ENCODE assay signal across 7 mouse cellular contexts in the genomic region with DNA sequence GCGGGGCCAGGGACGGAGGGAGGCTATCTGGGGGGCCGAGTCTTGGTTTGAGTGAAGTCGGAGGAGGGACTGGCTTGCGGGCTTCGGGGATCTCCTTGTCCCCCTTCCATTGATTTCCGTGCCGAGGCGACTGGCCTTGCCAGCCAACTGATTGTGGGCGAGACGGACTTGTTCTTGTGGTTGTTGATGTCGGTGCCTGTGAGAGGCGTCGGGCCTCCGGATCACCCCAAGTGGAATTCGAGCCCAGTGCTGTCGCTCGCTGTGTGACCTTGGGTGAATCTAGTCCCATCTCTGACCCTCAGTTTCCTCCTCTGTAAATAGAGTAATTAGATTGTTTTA. TPM values are rescaled to one million over a fixed set of nuclear protein-coding genes. Genes with fewer than 3 reads are reported as not detected.
DNase-seq lines count a peak whose midpoint lies in the region; ATAC-seq and TF ChIP-seq lines count a peak whose summit lies in the region.

No protein-coding gene starts in this region.

- H3K4me2 ChIP-seq in lung, embryonic 16.5 days (ENCODE audit: low read depth, low read length), result peak overlapping the region; percentile 66
- H3K4me2 ChIP-seq in embryonic facial prominence, embryonic 13.5 days, result peak overlapping the region; percentile 90
- peak overlapping the region; percentile 77 for H3K4me2 ChIP-seq in intestine, embryonic 15.5 days (replicated peaks)
- peak overlapping the region; percentile 86 for H3K4me2 ChIP-seq in myocyte (ENCODE audit: low read depth)

- peak overlapping the region; percentile 62 for H3K4me3 ChIP-seq in lung, embryonic 16.5 days (ENCODE audit: low read length)
- peak overlapping the region; percentile 90 for H3K4me3 ChIP-seq in embryonic facial prominence, embryonic 13.5 days
- peak overlapping the region; percentile 68 for H3K4me3 ChIP-seq in intestine, embryonic 15.5 days (replicated peaks)
- H3K4me3 ChIP-seq in myocyte, result peak overlapping the region; percentile 90

- no peak for ATAC-seq in lung, embryonic 16.5 days (ENCODE audit: low read depth)
- no peak for ATAC-seq in embryonic facial prominence, embryonic 13.5 days (ENCODE audit: insufficient number of reproducible peaks, insufficient read depth, low FRiP score, low TSS enrichment, low read depth)
- no peak; the same call in 1 of the 2 replicates for ATAC-seq in intestine, embryonic 15.5 days

- peak overlapping the region; percentile 85 for H3K9ac ChIP-seq in lung, embryonic 16.5 days (ENCODE audit: low read length)
- peak overlapping the region; percentile 95 for H3K9ac ChIP-seq in embryonic facial prominence, embryonic 13.5 days
- H3K9ac ChIP-seq in intestine, embryonic 15.5 days, result peak overlapping the region; percentile 91

- peaks cover 68% of the 10 kb centered on the region for H3K79me2 ChIP-seq in myocyte (ENCODE audit: control insufficient read depth, insufficient read depth)

- peak overlapping the region; percentile 89 for H3K27ac ChIP-seq in lung, embryonic 16.5 days (ENCODE audit: low read length)
- H3K27ac ChIP-seq in embryonic facial prominence, embryonic 13.5 days, result peak overlapping the region; percentile 92
- H3K27ac ChIP-seq in intestine, embryonic 15.5 days, result peak overlapping the region; percentile 87

- H3K9me3 ChIP-seq in lung, embryonic 16.5 days (ENCODE audit: control insufficient read depth, low read length), result no peaks in the 10 kb centered on the region
- H3K9me3 ChIP-seq in embryonic facial prominence, embryonic 13.5 days, result no peaks in the 10 kb centered on the region
- no peaks in the 10 kb centered on the region for H3K9me3 ChIP-seq in intestine, embryonic 15.5 days

- peak overlapping the region; percentile 87 for H3ac ChIP-seq in myocyte (ENCODE audit: control insufficient read depth, insufficient read length)

- no peak for DNase-seq in lung, postnatal 14 days
- no peak for DNase-seq in cerebellum, adult 9-11 months
- DNase-seq in spleen, postnatal 4 days (ENCODE audit: low spot score in 2 of 2), result no peak

- no peaks in the 10 kb centered on the region for H3K27me3 ChIP-seq in lung, embryonic 16.5 days (ENCODE audit: control insufficient read depth, insufficient read depth, low read depth, low read length)
- H3K27me3 ChIP-seq in embryonic facial prominence, embryonic 13.5 days, result no peaks in the 10 kb centered on the region
- no peaks in the 10 kb centered on the region for H3K27me3 ChIP-seq in intestine, embryonic 15.5 days (replicated peaks)
- no peaks in the 10 kb centered on the region for H3K27me3 ChIP-seq in myocyte (ENCODE audit: control insufficient read depth, insufficient read depth, insufficient read length)

- H3K36me3 ChIP-seq in lung, embryonic 16.5 days (ENCODE audit: control insufficient read depth, insufficient read depth, low read length), result peaks cover 19% of the 10 kb centered on the region
- H3K36me3 ChIP-seq in embryonic facial prominence, embryonic 13.5 days, result peaks cover 16% of the 10 kb centered on the region
- H3K36me3 ChIP-seq in intestine, embryonic 15.5 days, result peaks cover 9% of the 10 kb centered on the region; the same call in 1 of the 2 replicates
- no peaks in the 10 kb centered on the region for H3K36me3 ChIP-seq in myocyte (ENCODE audit: control insufficient read depth, insufficient read depth)

- H3K4me1 ChIP-seq in lung, embryonic 16.5 days (replicated peaks; ENCODE audit: control insufficient read depth, insufficient read depth, low read length), result peaks cover 43% of the 10 kb centered on the region
- H3K4me1 ChIP-seq in embryonic facial prominence, embryonic 13.5 days, result peaks cover 51% of the 10 kb centered on the region
- H3K4me1 ChIP-seq in intestine, embryonic 15.5 days (replicated peaks), result peaks cover 32% of the 10 kb centered on the region

- no peak for TF ChIP-seq POLR2A in myocyte (IDR thresholded peaks at IDR 0.05; ENCODE audit: insufficient read length, low read depth)

- 0% methylated on average over 18 of the region's 18 CpGs for WGBS in lung, embryonic 16.5 days
- WGBS in embryonic facial prominence, embryonic 13.5 days, result under 1% methylated on average over 18 of the region's 18 CpGs
- under 1% methylated on average over 18 of the region's 18 CpGs for WGBS in intestine, embryonic 15.5 days

TF ChIP-seq in myocyte, 11 proteins besides CTCF, POLR2A, EP300 and RAD21:
- no peak for TF ChIP-seq TCF12 (IDR thresholded peaks at IDR 0.05; ENCODE audit: insufficient read depth, poor library complexity, severe bottlenecking)
- no peak for TF ChIP-seq TCF3 (IDR thresholded peaks at IDR 0.05; ENCODE audit: insufficient read length, low read depth)
- TF ChIP-seq E2F4 (IDR thresholded peaks at IDR 0.05; ENCODE audit: insufficient read depth), result no peak
- no peak for TF ChIP-seq MYOD1 (IDR thresholded peaks at IDR 0.05; ENCODE audit: control insufficient read depth in 1 of 3, insufficient read length in 2 of 3, low read depth in 2 of 3)
- TF ChIP-seq USF1 (IDR thresholded peaks at IDR 0.05; ENCODE audit: low read depth), result no peak
- TF ChIP-seq POLR2AphosphoS2 (IDR thresholded peaks at IDR 0.05; ENCODE audit: insufficient read length, low read depth), result no peak
- no peak for TF ChIP-seq CEBPB (IDR thresholded peaks at IDR 0.05; ENCODE audit: insufficient read depth, poor library complexity, severe bottlenecking)
- TF ChIP-seq MAX (IDR thresholded peaks at IDR 0.05; ENCODE audit: low read depth), result no peak
- no peak for TF ChIP-seq SRF (IDR thresholded peaks at IDR 0.05; ENCODE audit: control insufficient read depth, insufficient read length, low read depth)
- no peak for TF ChIP-seq MYOG (IDR thresholded peaks at IDR 0.05; ENCODE audit: control insufficient read depth in 1 of 3, insufficient read depth in 1 of 3, insufficient read length in 2 of 3, low read depth in 2 of 3)
- no peak for TF ChIP-seq REST (IDR thresholded peaks at IDR 0.05; ENCODE audit: insufficient read depth, insufficient read length)

RNA-seq across cellular contexts. Expression of gene Ube3b, which starts 0.6 kb away (rescaled TPM):
- polyA plus RNA-seq in lung, embryonic 16.5 days (2015; fragmentation: Nextera tagmentation; extraction: Ambion mirVana), result 52.5 and 54.1 TPM in 2 replicates
- polyA plus RNA-seq in embryonic facial prominence, embryonic 13.5 days (2015; fragmentation: Nextera tagmentation; extraction: Ambion mirVana), result 41.4 and 43.4 TPM in 2 replicates
- polyA plus RNA-seq in intestine, embryonic 15.5 days (2015; fragmentation: Nextera tagmentation; extraction: Ambion mirVana), result 35.7 and 39.3 TPM in 2 replicates
- 56.0 TPM for polyA plus RNA-seq in myocyte (2012; fragmentation: generic; extraction: Trizol)

RNA-seq across cellular contexts. Expression of gene Kctd10, which starts 0.7 kb away (rescaled TPM):
- 200 and 214 TPM in 2 replicates for polyA plus RNA-seq in lung, embryonic 16.5 days (2015; fragmentation: Nextera tagmentation; extraction: Ambion mirVana)
- 108 and 110 TPM in 2 replicates for polyA plus RNA-seq in embryonic facial prominence, embryonic 13.5 days (2015; fragmentation: Nextera tagmentation; extraction: Ambion mirVana)
- 116 and 119 TPM in 2 replicates for polyA plus RNA-seq in intestine, embryonic 15.5 days (2015; fragmentation: Nextera tagmentation; extraction: Ambion mirVana)
- 84.1 TPM for polyA plus RNA-seq in myocyte (2012; fragmentation: generic; extraction: Trizol)
